Mouse (Mus musculus): ENCODE measurements at regions not wholly inside any gene's neighbourhood (a gene's known extent, or its start where the extent isn't known, plus 50 kb on each side); places are given as distances from the start of the nearest gene placed in this dataset.

DNA sequence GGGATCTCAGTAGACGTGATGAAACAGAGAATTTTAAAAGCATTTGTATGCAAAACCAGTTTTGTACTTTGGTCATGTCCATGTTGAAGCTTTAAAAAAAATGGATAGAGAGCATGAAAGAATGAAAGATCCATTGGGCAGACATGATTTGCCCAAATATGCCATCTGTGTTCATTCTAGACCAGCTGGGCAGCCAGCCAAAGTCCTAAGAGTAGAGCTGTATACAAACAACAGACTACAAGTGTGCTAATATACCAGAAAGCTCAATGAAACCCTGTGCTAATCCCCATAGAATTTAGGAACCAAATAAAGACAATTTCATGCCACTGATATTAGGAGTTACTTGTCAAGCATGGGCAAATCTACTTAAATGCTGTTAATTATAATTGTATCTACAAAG lies 105.1 kb upstream of the Zwint start:
- in situ Hi-C loops (cut with MboI, MseI), result no loop called here

DNA sequence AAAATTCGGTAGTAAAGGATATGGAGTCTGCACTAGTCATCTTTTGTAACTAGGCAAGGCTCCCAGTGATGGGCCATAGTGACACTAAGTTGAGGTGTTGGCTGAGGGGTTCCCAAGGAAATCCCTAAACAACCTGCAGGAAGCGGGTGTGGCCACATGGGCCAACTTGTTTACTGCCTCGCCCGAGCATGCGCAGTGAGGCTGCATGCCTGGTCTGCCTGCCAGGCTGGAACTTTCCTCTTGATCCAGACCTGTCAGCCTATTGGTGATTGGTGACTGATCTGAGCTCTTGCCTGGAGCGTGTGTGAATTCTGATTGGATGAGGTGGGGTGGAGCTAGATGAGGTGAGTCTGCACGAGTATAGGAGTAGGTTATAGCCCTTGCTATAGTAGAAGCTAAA lies 103.1 kb upstream of the Zwint start:
- in situ Hi-C loops (cut with MboI, MseI), result no loop called here

DNA sequence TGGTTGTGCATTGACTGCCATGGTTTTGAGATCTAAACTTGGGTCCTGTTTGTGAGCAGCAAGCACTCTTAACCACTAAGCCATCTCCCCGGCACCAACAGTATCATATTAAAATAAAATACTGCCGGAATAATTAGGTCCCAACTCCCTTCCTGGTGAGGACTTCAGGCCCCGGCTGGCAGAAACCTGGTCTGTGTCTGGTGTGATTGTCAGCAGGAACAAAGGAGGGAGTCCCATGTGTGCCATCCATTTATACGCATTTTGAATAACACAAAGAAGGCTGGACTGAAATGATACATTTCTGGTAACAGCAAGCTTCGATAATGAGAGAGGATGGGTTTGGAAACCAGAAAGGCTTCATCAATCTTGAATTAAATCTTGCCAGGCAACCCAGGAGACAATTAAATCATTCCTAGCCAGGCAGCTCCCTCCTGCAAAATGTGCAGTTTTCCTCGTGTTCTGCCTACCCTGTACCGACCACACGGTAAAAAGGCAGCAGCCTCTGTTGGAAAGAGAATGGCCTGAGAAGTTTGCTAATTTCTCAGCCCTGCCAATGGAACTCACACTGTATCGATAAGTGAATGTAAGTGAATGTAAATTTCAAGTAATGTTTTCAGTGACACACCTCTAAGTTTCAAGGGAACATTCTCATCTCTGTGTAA lies 80.5 kb upstream of the Zwint start:
- in situ Hi-C loops (cut with MboI, MseI), result no loop called here

DNA sequence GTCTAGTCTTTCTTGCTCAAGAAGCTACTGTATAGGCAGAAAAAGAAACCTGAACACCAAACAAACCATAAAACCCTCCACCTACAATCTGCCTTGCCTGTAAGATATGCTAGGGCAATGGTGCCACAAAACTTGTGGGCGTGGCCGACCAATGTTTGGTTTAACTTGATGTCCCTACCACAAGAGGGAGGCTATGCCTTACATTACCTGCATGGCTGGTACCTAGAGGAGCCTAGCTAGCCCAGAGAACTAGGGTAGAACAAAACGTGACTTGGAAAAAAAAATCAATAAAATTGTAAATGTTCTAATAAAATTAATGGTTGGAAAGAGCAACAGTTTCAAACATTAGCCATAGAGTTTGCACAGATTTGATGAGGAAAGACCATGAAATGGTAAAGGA lies 76.9 kb upstream of the Zwint start:
- in situ Hi-C loops (cut with MboI, MseI), result no loop called here

DNA sequence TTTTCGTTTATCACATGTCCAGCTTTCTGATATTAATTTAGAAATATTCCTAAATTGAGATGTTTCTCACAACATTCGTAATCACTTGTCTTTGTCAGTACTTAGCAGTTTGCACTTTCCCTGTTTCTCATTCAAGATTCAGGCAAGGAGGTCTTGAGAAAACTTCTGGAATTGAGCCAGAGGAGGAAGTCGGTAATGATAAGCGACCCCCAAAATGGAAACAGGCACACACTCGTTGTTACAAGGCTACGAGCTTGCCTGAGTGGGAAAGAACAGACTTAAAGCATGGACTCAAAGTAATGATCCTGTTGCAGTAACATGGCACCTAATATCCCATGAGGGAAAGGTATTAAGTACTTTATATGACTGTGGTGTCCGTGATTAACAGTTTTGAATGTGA lies 76.1 kb upstream of the Zwint start:
- in situ Hi-C loops (cut with MboI, MseI), result no loop called here

DNA sequence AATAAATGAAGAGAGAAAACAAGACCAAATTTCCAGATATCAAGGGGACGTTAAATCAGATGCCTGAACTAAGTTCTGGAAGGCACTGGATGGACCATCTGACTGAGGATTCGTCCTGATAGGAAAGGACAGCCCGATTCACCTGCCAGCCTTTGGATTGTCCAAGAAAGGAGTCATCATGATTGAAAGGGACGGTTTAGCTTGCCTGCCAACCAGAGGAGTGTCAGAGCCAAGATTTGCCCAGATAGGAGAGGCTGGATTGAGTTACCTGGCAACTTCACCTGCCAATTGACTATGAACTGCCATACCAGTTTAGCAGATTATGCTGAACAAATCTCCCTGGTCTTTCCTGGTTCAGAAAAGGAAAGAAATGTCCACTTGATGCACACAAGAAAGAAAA lies 73.3 kb upstream of the Zwint start:
- in situ Hi-C loops (cut with MboI, MseI), result no loop called here

DNA sequence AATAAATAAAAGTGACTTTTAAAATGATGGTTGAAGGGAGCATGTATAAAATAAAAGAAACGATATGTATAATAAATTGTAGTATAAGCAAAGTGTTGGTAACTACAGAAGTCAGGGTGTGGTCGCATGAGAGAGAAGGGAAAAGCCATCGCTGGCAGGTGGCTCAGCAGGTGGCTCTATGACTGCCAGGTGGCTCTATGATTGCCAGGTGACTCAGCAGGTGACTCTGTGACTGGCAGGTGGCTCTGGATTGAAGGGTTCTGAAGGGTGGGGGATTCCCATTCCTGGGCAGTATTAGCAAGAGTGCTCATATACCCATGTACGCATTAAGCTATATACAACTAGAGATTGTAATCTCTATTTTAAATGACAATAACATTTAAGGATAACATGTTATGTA lies 66.1 kb upstream of the Zwint start:
- in situ Hi-C loops (cut with MboI, MseI), result no loop called here

DNA sequence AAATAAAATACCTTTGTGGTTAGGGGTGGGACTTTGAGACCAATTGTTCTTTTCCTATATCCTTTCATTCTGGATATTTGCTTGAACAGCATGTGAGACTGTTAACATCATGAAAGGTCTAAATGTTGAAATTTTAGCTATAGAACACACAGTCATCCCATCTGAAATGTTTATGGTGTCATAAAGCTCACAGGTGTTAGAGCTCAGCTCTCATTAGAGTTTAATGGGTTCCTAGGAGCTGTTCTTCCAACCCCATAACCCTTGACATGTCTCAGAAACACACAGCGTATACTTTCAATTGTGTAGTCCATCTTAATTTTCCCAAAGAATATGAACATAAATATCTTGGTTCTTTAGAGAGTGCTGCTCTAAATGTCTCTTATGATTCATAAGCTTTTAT lies 61.6 kb upstream of the Zwint start:
- in situ Hi-C loops (cut with MboI, MseI), result no loop called here

Data from regulatory T cell (primary cell).